31 mouse cellular contexts compared by ENCODE assay signal in the genomic region with DNA sequence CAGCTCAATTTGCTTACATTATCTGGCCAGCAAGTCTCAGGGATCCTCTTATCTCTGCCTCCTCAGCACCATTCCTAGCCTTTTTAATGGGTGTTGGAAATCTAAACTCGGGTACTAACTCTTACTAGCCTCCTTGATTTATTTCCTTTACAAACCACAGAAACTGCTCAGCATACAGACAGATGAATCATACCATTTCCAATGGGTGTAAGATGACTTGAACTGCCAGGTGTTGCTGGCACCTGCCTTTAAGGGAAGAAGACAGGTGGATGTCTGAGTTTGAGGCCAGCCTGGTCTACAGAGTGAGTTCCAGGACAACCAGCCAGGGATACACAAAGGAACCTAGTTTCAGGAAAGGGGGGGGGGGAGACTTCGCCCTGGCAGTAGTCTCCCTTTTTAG. TPM values are rescaled to one million over a fixed set of nuclear protein-coding genes. Genes with fewer than 3 reads are reported as not detected.
DNase-seq lines count a peak whose midpoint lies in the region; ATAC-seq and TF ChIP-seq lines count a peak whose summit lies in the region.
"Had no signal": no experiment of that assay in that cellular context is flagged by ENCODE, and none has a peak within 500 bp of the region (broad histone marks: within the 10 kb centered on the region; RNA-seq: fewer than 3 reads in every experiment).

No protein-coding gene starts in this region.

- WGBS in liver, embryonic 13.5 days (ENCODE audit: insufficient replicate concordance): 47% methylated on average over 2 of the region's 2 CpGs
- WGBS in liver, embryonic 11.5 days: 55% methylated on average over 2 of the region's 2 CpGs
- 37% methylated on average over 2 of the region's 2 CpGs for WGBS in liver, embryonic 15.5 days (ENCODE audit: insufficient replicate concordance)
- WGBS in midbrain, embryonic 14.5 days: 91% methylated on average over 2 of the region's 2 CpGs

- 0 out of 2 replicates have a peak overlapping the region, but pooled peaks have one; percentile 1 for H3K4me2 ChIP-seq in liver, embryonic 13.5 days
- H3K4me2 ChIP-seq in liver, embryonic 11.5 days: no peak overlapping the region
- H3K4me2 ChIP-seq in liver, embryonic 15.5 days: no peak overlapping the region
- peak overlapping the region; percentile 56 for H3K4me2 ChIP-seq in myocyte (ENCODE audit: low read depth)
- no peak overlapping the region for H3K4me2 ChIP-seq in midbrain, embryonic 14.5 days (ENCODE audit: low read length)
- H3K4me2 ChIP-seq: embryonic facial prominence, embryonic 13.5 days; forebrain, embryonic 13.5 days; heart, embryonic 12.5 days; heart, embryonic 15.5 days; hindbrain, embryonic 15.5 days had no signal

- peaks cover 85% of the 10 kb centered on the region for H3K36me3 ChIP-seq in liver, embryonic 13.5 days
- peaks cover 11% of the 10 kb centered on the region for H3K36me3 ChIP-seq in liver, embryonic 11.5 days (ENCODE audit: control insufficient read depth, insufficient read depth, low read length)
- peaks cover 77% of the 10 kb centered on the region for H3K36me3 ChIP-seq in liver, embryonic 15.5 days (replicated peaks)
- peaks cover 28% of the 10 kb centered on the region for H3K36me3 ChIP-seq in myocyte (ENCODE audit: control insufficient read depth, insufficient read depth)
- H3K36me3 ChIP-seq in midbrain, embryonic 14.5 days (ENCODE audit: control insufficient read depth, insufficient read depth, low read length): peaks cover 53% of the 10 kb centered on the region

- H3K4me3 ChIP-seq in liver, embryonic 13.5 days (replicated peaks): no peak overlapping the region
- H3K4me3 ChIP-seq in liver, embryonic 11.5 days (ENCODE audit: low read depth, low read length): no peak overlapping the region
- no peak overlapping the region for H3K4me3 ChIP-seq in liver, embryonic 15.5 days (replicated peaks)
- no peak overlapping the region for H3K4me3 ChIP-seq in myocyte
- H3K4me3 ChIP-seq in midbrain, embryonic 14.5 days (replicated peaks; ENCODE audit: low read depth, low read length): no peak overlapping the region
- H3K4me3 ChIP-seq: embryonic facial prominence, embryonic 10.5 days; embryonic facial prominence, embryonic 13.5 days; erythroblast, embryonic 14.5 days; forebrain, embryonic 13.5 days; gastrocnemius, adult 2 months; heart, embryonic 12.5 days; heart, embryonic 15.5 days; hindbrain, embryonic 15.5 days had no signal

- H3K27me3 ChIP-seq in liver, embryonic 13.5 days: no peaks in the 10 kb centered on the region
- H3K27me3 ChIP-seq in liver, embryonic 11.5 days (replicated peaks; ENCODE audit: control insufficient read depth, insufficient read depth, low read length): no peaks in the 10 kb centered on the region
- H3K27me3 ChIP-seq in liver, embryonic 15.5 days: no peaks in the 10 kb centered on the region
- no peaks in the 10 kb centered on the region for H3K27me3 ChIP-seq in myocyte (ENCODE audit: control insufficient read depth, insufficient read depth, insufficient read length)
- H3K27me3 ChIP-seq in midbrain, embryonic 14.5 days (ENCODE audit: control insufficient read depth, insufficient read depth, low read length): no peaks in the 10 kb centered on the region
- H3K27me3 ChIP-seq: embryonic facial prominence, embryonic 13.5 days; forebrain, embryonic 13.5 days; heart, embryonic 12.5 days; heart, embryonic 15.5 days; hindbrain, embryonic 15.5 days had no signal

- H3K9me3 ChIP-seq in liver, embryonic 13.5 days (replicated peaks): no peaks in the 10 kb centered on the region
- H3K9me3 ChIP-seq in liver, embryonic 11.5 days (ENCODE audit: control insufficient read depth, low read length): no peaks in the 10 kb centered on the region
- no peaks in the 10 kb centered on the region for H3K9me3 ChIP-seq in liver, embryonic 15.5 days (replicated peaks)
- H3K9me3 ChIP-seq in midbrain, embryonic 14.5 days (ENCODE audit: control insufficient read depth, low read length): no peaks in the 10 kb centered on the region
- H3K9me3 ChIP-seq: embryonic facial prominence, embryonic 10.5 days; embryonic facial prominence, embryonic 13.5 days; forebrain, embryonic 13.5 days; heart, embryonic 12.5 days; heart, embryonic 15.5 days; hindbrain, embryonic 15.5 days had no signal

- TF ChIP-seq POLR2A in myocyte (IDR thresholded peaks at IDR 0.05; ENCODE audit: insufficient read length, low read depth): no peak

- no peak for ATAC-seq in liver, embryonic 13.5 days (ENCODE audit: low read depth)
- ATAC-seq in liver, embryonic 11.5 days (replicated peaks; ENCODE audit: low FRiP score): no peak
- peak; percentile 26 for ATAC-seq in CD4-positive, CD25-positive, alpha-beta regulatory T cell, adult 4 months
- ATAC-seq in liver, embryonic 15.5 days (ENCODE audit: insufficient read depth): no peak
- ATAC-seq in midbrain, embryonic 14.5 days (ENCODE audit: low FRiP score, low TSS enrichment): no peak
- ATAC-seq: activated CD4-positive, CD25-positive, alpha-beta regulatory T cell, adult 4 months; forebrain, embryonic 13.5 days; forebrain, embryonic 16.5 days had no signal

- no peak for DNase-seq in liver, embryonic 13.5 days
- no peak for DNase-seq in liver, embryonic 11.5 days (ENCODE audit: low spot score)
- no peak for DNase-seq in kidney, adult 18-20 months
- DNase-seq in frontal cortex, postnatal 14 days (ENCODE audit: low spot score in 2 of 2): no peak
- no peak for DNase-seq in midbrain, embryonic 14.5 days
- DNase-seq: adrenal gland, postnatal 10 days; adrenal gland, postnatal 36 days; cerebellum, adult 11 months; cerebellum, adult 2 months; cerebellum, adult 9-11 months; cerebellum, postnatal 25 days; embryo, embryonic 11 days; gastrocnemius, adult 2 months; gastrocnemius, postnatal 14 days; heart, adult 18-20 months; heart, postnatal 14 days; heart, postnatal 4 days had no signal

- peak overlapping the region; percentile 23 for H3K9ac ChIP-seq in liver, embryonic 13.5 days
- H3K9ac ChIP-seq in liver, embryonic 11.5 days (ENCODE audit: low read depth, low read length): no peak overlapping the region
- H3K9ac ChIP-seq in liver, embryonic 15.5 days: no peak overlapping the region
- no peak overlapping the region for H3K9ac ChIP-seq in midbrain, embryonic 14.5 days (replicated peaks; ENCODE audit: low read length)
- H3K9ac ChIP-seq: embryonic facial prominence, embryonic 13.5 days; forebrain, embryonic 13.5 days; heart, embryonic 12.5 days; heart, embryonic 15.5 days; hindbrain, embryonic 15.5 days had no signal

- H3K4me1 ChIP-seq in liver, embryonic 13.5 days (replicated peaks): peaks cover 76% of the 10 kb centered on the region
- peaks cover 42% of the 10 kb centered on the region for H3K4me1 ChIP-seq in liver, embryonic 11.5 days (replicated peaks; ENCODE audit: control insufficient read depth, insufficient read depth, low read length)
- peaks cover 80% of the 10 kb centered on the region for H3K4me1 ChIP-seq in liver, embryonic 15.5 days (replicated peaks)
- peaks cover 6% of the 10 kb centered on the region for H3K4me1 ChIP-seq in midbrain, embryonic 14.5 days (ENCODE audit: control insufficient read depth, insufficient read depth, low read length)

- H3K27ac ChIP-seq in liver, embryonic 13.5 days: peak overlapping the region; percentile 70
- H3K27ac ChIP-seq in liver, embryonic 11.5 days (ENCODE audit: low read depth, low read length): no peak overlapping the region
- peak overlapping the region; percentile 67 for H3K27ac ChIP-seq in liver, embryonic 15.5 days (replicated peaks)
- H3K27ac ChIP-seq in midbrain, embryonic 14.5 days (replicated peaks; ENCODE audit: low read depth, low read length): no peak overlapping the region
- H3K27ac ChIP-seq: embryonic facial prominence, embryonic 10.5 days; embryonic facial prominence, embryonic 13.5 days; forebrain, embryonic 13.5 days; gastrocnemius, adult 2 months; heart, embryonic 15.5 days; hindbrain, embryonic 15.5 days had no signal

- H3ac ChIP-seq in myocyte (ENCODE audit: control insufficient read depth, insufficient read length): no peak overlapping the region

- peaks cover 87% of the 10 kb centered on the region for H3K79me2 ChIP-seq in myocyte (ENCODE audit: control insufficient read depth, insufficient read depth)

RNA-seq across cellular contexts. Expression of gene Rabepk, which starts 8.3 kb away (rescaled TPM):
- polyA plus RNA-seq in liver, embryonic 13.5 days (2015; fragmentation: Nextera tagmentation; extraction: Ambion mirVana): 30.6 and 31.1 TPM in 2 replicates
- polyA plus RNA-seq in liver, embryonic 11.5 days (2014; fragmentation: Nextera tagmentation; extraction: Ambion mirVana): 43.5 and 56.5 TPM in 2 replicates
- 10 to 100 TPM; 49.8 to 60.5 TPM for polyA plus RNA-seq in CD4-positive, CD25-positive, alpha-beta regulatory T cell, adult 4 months (2017; shearing (Covaris generic))
- 20.1 and 22.3 TPM in 2 replicates for polyA plus RNA-seq in liver, embryonic 15.5 days (2015; fragmentation: Nextera tagmentation; extraction: Ambion mirVana)
- 65.3 TPM for polyA plus RNA-seq in myocyte (2012; fragmentation: generic; extraction: Trizol)
- polyA plus RNA-seq in midbrain, embryonic 14.5 days (2014; fragmentation: Nextera tagmentation; extraction: Ambion mirVana): 20.3 and 25.4 TPM in 2 replicates

RNA-seq across cellular contexts. Expression of gene Fbxw2, which starts 18.1 kb away (rescaled TPM):
- 57.7 and 61.5 TPM in 2 replicates for polyA plus RNA-seq in liver, embryonic 13.5 days (2015; fragmentation: Nextera tagmentation; extraction: Ambion mirVana)
- 78.7 and 81.2 TPM in 2 replicates for polyA plus RNA-seq in liver, embryonic 11.5 days (2014; fragmentation: Nextera tagmentation; extraction: Ambion mirVana)
- polyA plus RNA-seq in CD4-positive, CD25-positive, alpha-beta regulatory T cell, adult 4 months (2017; shearing (Covaris generic)): 10 to 100 TPM; 72.6 to 91.8 TPM
- 57.5 and 60.5 TPM in 2 replicates for polyA plus RNA-seq in liver, embryonic 15.5 days (2015; fragmentation: Nextera tagmentation; extraction: Ambion mirVana)
- polyA plus RNA-seq in myocyte (2012; fragmentation: generic; extraction: Trizol): 43.9 TPM
- 75.3 and 91.5 TPM in 2 replicates for polyA plus RNA-seq in midbrain, embryonic 14.5 days (2014; fragmentation: Nextera tagmentation; extraction: Ambion mirVana)

RNA-seq across cellular contexts. Expression of gene Gm34653, which starts 24.8 kb away (rescaled TPM):
- polyA plus RNA-seq in liver, embryonic 13.5 days (2015; fragmentation: Nextera tagmentation; extraction: Ambion mirVana): 0.08 TPM in 1 of 2 replicates, not detected in the other
- not detected in 2 replicates for polyA plus RNA-seq in liver, embryonic 11.5 days (2014; fragmentation: Nextera tagmentation; extraction: Ambion mirVana)
- not detected for polyA plus RNA-seq in CD4-positive, CD25-positive, alpha-beta regulatory T cell, adult 4 months (2017; shearing (Covaris generic))
- polyA plus RNA-seq in liver, embryonic 15.5 days (2015; fragmentation: Nextera tagmentation; extraction: Ambion mirVana): not detected in 2 replicates
- not detected for polyA plus RNA-seq in myocyte (2012; fragmentation: generic; extraction: Trizol)
- 0.13 TPM in 1 of 2 replicates, not detected in the other for polyA plus RNA-seq in midbrain, embryonic 14.5 days (2014; fragmentation: Nextera tagmentation; extraction: Ambion mirVana)
- polyA plus RNA-seq: activated CD4-positive, CD25-positive, alpha-beta regulatory T cell, adult 4 months; cerebellum, adult 2 months; erythroblast, embryonic 14.5 days; forebrain, embryonic 13.5 days; forebrain, embryonic 16.5 days; heart, embryonic 12.5 days; heart, embryonic 15.5 days; hindbrain, embryonic 11.5 days; hindbrain, embryonic 15.5 days; intestine, embryonic 14.5 days had no signal

RNA-seq across cellular contexts. Expression of gene Hspa5, which starts 36.3 kb away (rescaled TPM):
- 533 and 680 TPM in 2 replicates for polyA plus RNA-seq in liver, embryonic 13.5 days (2015; fragmentation: Nextera tagmentation; extraction: Ambion mirVana)
- 964 and 1,028 TPM in 2 replicates for polyA plus RNA-seq in liver, embryonic 11.5 days (2014; fragmentation: Nextera tagmentation; extraction: Ambion mirVana)
- 100 to 1,000 TPM; 536 to 586 TPM for polyA plus RNA-seq in CD4-positive, CD25-positive, alpha-beta regulatory T cell, adult 4 months (2017; shearing (Covaris generic))
- 509 TPM in 2 replicates for polyA plus RNA-seq in liver, embryonic 15.5 days (2015; fragmentation: Nextera tagmentation; extraction: Ambion mirVana)
- 451 TPM for polyA plus RNA-seq in myocyte (2012; fragmentation: generic; extraction: Trizol)
- 299 and 450 TPM in 2 replicates for polyA plus RNA-seq in midbrain, embryonic 14.5 days (2014; fragmentation: Nextera tagmentation; extraction: Ambion mirVana)

RNA-seq across cellular contexts. Expression of gene Gapvd1, which starts 53.0 kb away (rescaled TPM):
- polyA plus RNA-seq in liver, embryonic 13.5 days (2015; fragmentation: Nextera tagmentation; extraction: Ambion mirVana): 75.0 and 86.9 TPM in 2 replicates
- polyA plus RNA-seq in liver, embryonic 11.5 days (2014; fragmentation: Nextera tagmentation; extraction: Ambion mirVana): 80.3 and 88.3 TPM in 2 replicates
- 10 to 100 TPM; 53.4 to 55.7 TPM for polyA plus RNA-seq in CD4-positive, CD25-positive, alpha-beta regulatory T cell, adult 4 months (2017; shearing (Covaris generic))
- polyA plus RNA-seq in liver, embryonic 15.5 days (2015; fragmentation: Nextera tagmentation; extraction: Ambion mirVana): 79.9 and 89.4 TPM in 2 replicates
- 28.3 TPM for polyA plus RNA-seq in myocyte (2012; fragmentation: generic; extraction: Trizol)
- polyA plus RNA-seq in midbrain, embryonic 14.5 days (2014; fragmentation: Nextera tagmentation; extraction: Ambion mirVana): 91.8 and 132 TPM in 2 replicates

Comparison
In these comparisons a context has a peak if more than half of its experiments do, and no peak if none do; other contexts are left out.
1. H3K27ac ChIP-seq: peak in liver, embryonic 13.5 days (single experiment) and liver, embryonic 15.5 days (single experiment); none in liver, embryonic 11.5 days (single experiment) and midbrain, embryonic 14.5 days (single experiment).
2. H3K4me2 ChIP-seq: peak in liver, embryonic 13.5 days (single experiment) and myocyte (single experiment); none in liver, embryonic 11.5 days (single experiment), liver, embryonic 15.5 days (single experiment) and midbrain, embryonic 14.5 days (single experiment).